Mouse (Mus musculus) forebrain, postnatal 0 days (tissue): Measurements from ENCODE around the gene Ryr2. TPM values are rescaled to one million over a fixed set of nuclear protein-coding genes. Genes with fewer than 3 reads are reported as not detected.

Source experiments
- ATAC-seq: fragments of 200-750 bp; cut with Nextera tagmentation; 2 replicates; pipeline ENCODE4 v1.8.0; 2017; ENCODE audit warnings: mild to moderate bottlenecking, moderate library complexity
- DNase-seq: peaks from one replicate; pipeline ENCODE4 v3.0.0-alpha.2; 2015
- H3K27ac ChIP-seq: fragments of 300-500 bp; sonication (generic); 2 replicates; pipeline ENCODE4 v1.5.1; 2014; ENCODE audit warnings: low read depth, mild to moderate bottlenecking, antibody characterized with exemption, low read length, moderate library complexity, mixed read lengths
- H3K27me3 ChIP-seq: fragments of 300-500 bp; sonication (generic); 2 replicates; pipeline ENCODE4 v1.6.1; 2014; ENCODE audit warnings: mild to moderate bottlenecking, low read length, mixed read lengths; ENCODE audit not compliant: insufficient read depth
- H3K36me3 ChIP-seq: fragments of 300-500 bp; sonication (generic); 2 replicates; pipeline ENCODE4 v1.6.1; 2014; ENCODE audit warnings: mild to moderate bottlenecking, moderate library complexity; ENCODE audit not compliant: insufficient read depth
- H3K4me1 ChIP-seq: fragments of 300-500 bp; sonication (generic); 2 replicates; pipeline ENCODE4 v1.6.1; 2014; ENCODE audit warnings: antibody characterized with exemption; ENCODE audit not compliant: insufficient read depth
- H3K4me2 ChIP-seq: fragments of 300-500 bp; sonication (generic); 2 replicates; pipeline ENCODE4 v1.6.1; 2014; ENCODE audit warnings: low read depth, mild to moderate bottlenecking, moderate library complexity
- H3K4me3 ChIP-seq: fragments of 300-500 bp; sonication (generic); 2 replicates; pipeline ENCODE4 v1.5.1; 2014; ENCODE audit warnings: low read depth, low read length, mixed read lengths
- H3K9ac ChIP-seq: fragments of 300-500 bp; sonication (generic); 2 replicates; pipeline ENCODE4 v1.6.1; 2014; ENCODE audit warnings: mild to moderate bottlenecking
- H3K9me3 ChIP-seq: fragments of 300-500 bp; sonication (generic); 2 replicates; pipeline ENCODE4 v1.6.1; 2016; ENCODE audit warnings: low read length
- CTCF ChIP-seq: sonication (generic); IDR thresholded peaks from 2 replicates; pipeline ENCODE4 v1.5.1; 2016; ENCODE audit warnings: antibody characterized with exemption, control low read depth, low read depth
- WGBS: fragments of 180-500 bp; shearing (Covaris S2); extraction: QIAGEN DNeasy Blood & Tissue Kit; methylation state at CpG from one replicate; pipeline ENCODE4 v1.1.7; 2014; 5-methylcytosine and 5-hydroxymethylcytosine counted together
- polyA plus RNA-seq: library from polyadenylated mRNA; unstranded; fragments of >200 nt; fragmentation: Nextera tagmentation; extraction: Ambion mirVana; gene quantifications from 2 replicates; pipeline ENCODE4 v1.2.1, GENCODE M21; 2015
- total RNA-seq: library from RNA; depleted of rRNA; stranded (reverse); fragments of >200 nt; gene quantifications from 2 replicates; pipeline ENCODE4 v1.2.3, GENCODE M21; 2014

Gene Ryr2
- total and polyA plus RNA-seq, 2 experiments from 2014 or later = 2.1 to 22.8 TPM

DNA sequence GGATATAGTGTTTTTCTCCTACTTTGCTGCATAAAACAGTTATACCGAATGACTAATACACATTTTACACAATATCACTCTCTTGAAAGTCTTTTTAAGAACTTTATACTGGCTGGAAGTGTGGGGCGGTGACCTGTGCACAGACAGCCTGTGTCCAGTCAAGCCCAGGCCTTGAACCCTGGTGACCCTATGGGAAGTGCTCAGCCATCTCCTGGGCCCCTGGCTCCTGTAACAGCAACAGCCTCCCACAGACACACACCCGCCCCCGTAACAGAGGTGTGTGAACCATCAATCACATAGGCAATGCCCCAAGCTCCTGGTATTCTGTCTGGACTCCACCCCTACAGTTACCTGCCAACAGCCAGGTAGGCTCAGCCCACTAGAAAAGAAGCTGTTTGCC lies 424.9 kb downstream of the Ryr2 start:
- no peak for ATAC-seq
- no peak for DNase-seq
- Histone ChIP-seq H3K4me1 (no peaks in the 10 kb centered on the region), H3K9me3 (no peaks in the 10 kb centered on the region), H3K36me3 (no peaks in the 10 kb centered on the region), H3K27me3 (no peaks in the 10 kb centered on the region), H3K9ac (no peak overlapping the region), H3K4me3 (no peak overlapping the region), H3K27ac (no peak overlapping the region), H3K4me2 (no peak overlapping the region)
- no peak for TF ChIP-seq CTCF
- 92% methylated on average over 4 of the region's 4 CpGs for WGBS

DNA sequence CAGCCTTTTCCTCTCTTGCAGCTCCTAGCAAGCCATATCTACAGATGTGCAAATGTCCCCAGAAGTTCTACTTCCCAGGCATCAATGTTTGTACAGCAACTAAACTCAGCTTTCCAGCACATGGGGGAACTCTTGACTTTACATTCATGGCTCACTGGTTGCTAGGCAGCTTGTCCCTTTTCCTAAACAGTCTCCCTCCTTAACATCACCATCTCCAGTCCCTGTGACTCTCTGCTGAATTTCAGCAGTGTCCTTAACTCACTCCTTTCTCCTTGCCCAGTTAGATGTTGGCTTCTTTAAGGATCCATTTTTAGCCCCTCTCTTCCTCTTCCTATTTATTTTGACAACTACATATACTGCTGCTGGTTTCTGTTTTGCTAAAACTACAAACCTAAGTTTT lies 443.9 kb downstream of the Ryr2 start:
- Histone ChIP-seq H3K27me3 (no peaks in the 10 kb centered on the region), H3K36me3 (no peaks in the 10 kb centered on the region; the same call in 1 of the 2 replicates), H3K4me3 (no peak overlapping the region), H3K9ac (no peak overlapping the region), H3K27ac (no peak overlapping the region), H3K4me1 (no peaks in the 10 kb centered on the region), H3K4me2 (no peak overlapping the region), H3K9me3 (no peaks in the 10 kb centered on the region)
- ATAC-seq = no peak
- no peak for DNase-seq
- TF ChIP-seq CTCF = no peak

DNA sequence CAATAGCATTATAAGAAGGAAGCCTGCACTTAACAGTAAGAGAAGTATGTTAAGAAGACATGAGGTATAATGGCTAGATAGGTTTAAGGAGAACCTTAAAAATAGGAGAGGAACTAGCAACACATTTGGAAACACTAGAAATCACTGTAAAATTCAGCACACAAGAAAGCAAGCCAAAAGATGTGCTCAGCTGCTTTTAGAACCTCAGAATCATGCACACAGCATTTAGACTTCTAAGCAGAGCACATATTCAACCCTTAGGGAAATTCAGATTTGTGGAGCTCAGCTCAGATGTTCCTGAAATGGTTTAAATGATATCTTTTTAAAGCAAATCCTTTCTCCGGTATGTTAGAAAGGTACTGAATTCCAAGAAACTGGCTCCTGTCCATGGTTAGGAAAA lies 461.9 kb downstream of the Ryr2 start:
- no peak overlapping the region for H3K4me3 ChIP-seq
- H3K4me2 ChIP-seq = no peak overlapping the region
- no peaks in the 10 kb centered on the region for H3K27me3 ChIP-seq
- 90% methylated on average over 1 of the region's 1 CpGs for WGBS
- no peaks in the 10 kb centered on the region for H3K9me3 ChIP-seq
- ATAC-seq (no peak), DNase-seq (no peak)
- no peak for TF ChIP-seq CTCF
- H3K9ac ChIP-seq = no peak overlapping the region
- H3K4me1 ChIP-seq = no peaks in the 10 kb centered on the region
- no peak overlapping the region for H3K27ac ChIP-seq
- no peaks in the 10 kb centered on the region for H3K36me3 ChIP-seq

DNA sequence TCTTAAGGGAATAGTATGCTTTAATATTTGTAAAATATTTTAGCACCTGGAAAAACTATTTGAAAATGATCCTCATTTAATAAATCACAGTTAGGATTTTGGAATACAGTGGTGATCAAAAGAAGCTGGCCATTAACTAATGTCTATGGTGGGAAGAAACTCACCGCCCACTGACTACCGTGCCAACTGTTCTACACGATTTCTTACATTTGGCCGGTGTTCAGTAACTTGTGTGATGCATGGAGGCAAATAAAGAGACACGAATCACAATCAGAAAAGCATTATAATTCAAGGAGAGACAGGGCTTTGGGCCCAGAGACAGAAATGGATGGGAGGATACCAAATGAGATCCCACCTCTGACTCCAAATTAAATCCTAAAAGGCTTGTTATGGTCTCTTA lies 470.4 kb downstream of the Ryr2 start:
- TF ChIP-seq CTCF = no peak
- no peaks in the 10 kb centered on the region for H3K9me3 ChIP-seq
- no peaks in the 10 kb centered on the region for H3K4me1 ChIP-seq
- no peaks in the 10 kb centered on the region for H3K36me3 ChIP-seq
- WGBS = 73% methylated on average over 5 of the region's 5 CpGs
- H3K4me3 ChIP-seq = no peak overlapping the region
- no peak for ATAC-seq
- no peak overlapping the region for H3K9ac ChIP-seq
- H3K27ac ChIP-seq = no peak overlapping the region
- H3K27me3 ChIP-seq = no peaks in the 10 kb centered on the region
- H3K4me2 ChIP-seq = no peak overlapping the region
- DNase-seq = no peak

DNA sequence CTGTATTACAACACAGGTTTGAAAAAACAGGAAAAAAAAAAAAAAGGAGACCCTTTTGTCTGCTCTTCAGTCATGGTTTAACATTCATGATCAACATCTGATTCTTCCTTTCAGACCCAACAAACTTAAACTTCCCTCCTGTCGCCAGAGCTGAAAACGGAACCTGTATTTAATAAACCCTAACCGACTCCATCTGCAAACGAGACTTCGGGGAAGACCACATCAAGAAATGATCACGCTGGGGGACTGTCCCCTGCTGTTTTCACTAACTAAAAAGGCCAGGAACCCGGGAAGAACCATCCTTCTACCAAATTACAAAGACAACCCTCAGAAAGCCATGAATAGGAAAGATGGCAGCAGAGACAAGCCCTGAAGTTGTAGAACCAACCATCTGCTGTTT lies 482.2 kb downstream of the Ryr2 start:
- no peak for TF ChIP-seq CTCF
- Histone ChIP-seq H3K27ac (no peak overlapping the region), H3K4me1 (no peaks in the 10 kb centered on the region), H3K4me2 (no peak overlapping the region), H3K27me3 (no peaks in the 10 kb centered on the region), H3K4me3 (no peak overlapping the region), H3K9ac (no peak overlapping the region), H3K9me3 (no peaks in the 10 kb centered on the region), H3K36me3 (no peaks in the 10 kb centered on the region)
- ATAC-seq = no peak
- whole genome bisulfite sequencing = 74% methylated on average over 7 of the region's 7 CpGs
- DNase-seq = no peak

DNA sequence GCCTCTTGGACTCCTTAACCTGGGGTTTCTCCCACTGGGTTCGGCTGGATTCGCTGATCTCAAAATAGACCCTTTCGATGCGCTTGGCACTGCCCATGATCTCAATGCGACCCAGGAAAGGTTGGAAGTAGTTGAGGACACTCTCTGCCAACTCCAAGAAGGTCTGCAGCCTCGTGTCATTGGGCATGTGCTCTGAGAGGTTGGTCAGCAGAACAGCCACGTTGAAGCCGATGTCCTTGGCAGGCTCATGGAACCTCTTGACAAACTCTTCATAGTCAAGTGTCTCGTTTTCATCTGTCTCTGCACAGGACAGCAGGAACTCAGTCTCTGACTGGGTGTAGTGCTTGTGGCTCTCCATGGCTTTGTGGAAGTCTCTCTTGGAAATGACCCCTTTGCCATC lies 511.3 kb downstream of the Ryr2 start:
- TF ChIP-seq CTCF = no peak
- H3K27me3 ChIP-seq = no peaks in the 10 kb centered on the region
- no peak overlapping the region for H3K27ac ChIP-seq
- no peak overlapping the region for H3K4me3 ChIP-seq
- H3K4me1 ChIP-seq = no peaks in the 10 kb centered on the region
- 92% methylated on average over 9 of the region's 9 CpGs for WGBS
- no peaks in the 10 kb centered on the region for H3K9me3 ChIP-seq
- H3K9ac ChIP-seq = no peak overlapping the region
- H3K4me2 ChIP-seq = no peak overlapping the region
- DNase-seq (no peak), ATAC-seq (no peak)
- H3K36me3 ChIP-seq = no peaks in the 10 kb centered on the region

DNA sequence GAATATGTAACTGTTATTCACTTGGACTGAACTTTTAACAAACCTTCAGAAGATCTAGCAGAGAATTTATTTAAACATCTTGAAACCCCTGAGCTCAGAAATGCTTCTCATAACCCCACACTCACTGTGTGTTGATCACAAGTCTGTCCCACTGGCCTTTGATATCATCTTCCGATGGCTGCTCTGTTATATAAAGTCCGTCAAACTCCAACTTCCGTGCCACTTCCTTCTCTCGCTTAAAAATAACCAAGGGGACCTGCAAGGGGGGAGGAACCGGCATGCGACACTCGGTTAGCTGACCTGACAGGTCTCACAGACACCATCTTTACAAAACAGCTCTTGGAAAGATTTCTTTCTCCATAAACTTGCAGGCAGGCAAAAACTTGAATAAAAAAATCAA lies 521.5 kb downstream of the Ryr2 start:
- Histone ChIP-seq H3K4me2 (no peak overlapping the region), H3K4me1 (no peaks in the 10 kb centered on the region), H3K36me3 (no peaks in the 10 kb centered on the region), H3K9ac (no peak overlapping the region), H3K27ac (no peak overlapping the region), H3K9me3 (no peaks in the 10 kb centered on the region), H3K4me3 (no peak overlapping the region), H3K27me3 (no peaks in the 10 kb centered on the region)
- DNase-seq (no peak), ATAC-seq (no peak)
- WGBS = 85% methylated on average over 7 of the region's 7 CpGs
- TF ChIP-seq CTCF = no peak

DNA sequence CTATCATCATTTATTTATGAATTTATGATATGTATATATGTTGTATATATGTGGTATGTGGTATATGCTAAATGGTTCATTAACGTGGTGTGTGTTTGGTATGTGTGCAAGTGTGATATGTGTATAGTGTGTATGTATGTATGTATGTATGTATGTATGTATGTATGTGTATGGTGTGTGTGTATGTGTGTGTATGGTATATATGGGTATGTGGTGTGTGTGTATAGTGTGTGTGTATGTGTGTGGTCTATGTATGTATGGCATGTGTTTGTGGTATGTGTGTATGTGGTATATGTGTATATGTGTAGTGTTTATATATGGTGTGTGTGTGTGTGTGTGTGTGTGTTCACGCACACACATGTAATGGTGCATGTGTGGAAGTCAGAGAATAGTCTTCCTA lies 534.2 kb downstream of the Ryr2 start:
- H3K4me2 ChIP-seq = no peak overlapping the region
- no peaks in the 10 kb centered on the region for H3K27me3 ChIP-seq
- no peaks in the 10 kb centered on the region for H3K9me3 ChIP-seq
- DNase-seq = no peak
- ATAC-seq = no peak
- H3K9ac ChIP-seq = no peak overlapping the region
- H3K4me3 ChIP-seq = no peak overlapping the region
- 50% methylated on average over 2 of the region's 2 CpGs for WGBS
- TF ChIP-seq CTCF = no peak
- no peaks in the 10 kb centered on the region for H3K4me1 ChIP-seq
- H3K36me3 ChIP-seq = no peaks in the 10 kb centered on the region
- no peak overlapping the region for H3K27ac ChIP-seq
